Mouse (Mus musculus) right cerebral cortex, postnatal 36 days (tissue): ENCODE data around the gene Hoxb4.

Source experiments
- DNase-seq, 2 experiments: peaks; one replicate each; pipeline ENCODE4 v3.0.0; 2022; ENCODE audit warnings: low spot score in 2 of 2, mixed read lengths in 1 of 2

The Hoxb4 gene

DNA sequence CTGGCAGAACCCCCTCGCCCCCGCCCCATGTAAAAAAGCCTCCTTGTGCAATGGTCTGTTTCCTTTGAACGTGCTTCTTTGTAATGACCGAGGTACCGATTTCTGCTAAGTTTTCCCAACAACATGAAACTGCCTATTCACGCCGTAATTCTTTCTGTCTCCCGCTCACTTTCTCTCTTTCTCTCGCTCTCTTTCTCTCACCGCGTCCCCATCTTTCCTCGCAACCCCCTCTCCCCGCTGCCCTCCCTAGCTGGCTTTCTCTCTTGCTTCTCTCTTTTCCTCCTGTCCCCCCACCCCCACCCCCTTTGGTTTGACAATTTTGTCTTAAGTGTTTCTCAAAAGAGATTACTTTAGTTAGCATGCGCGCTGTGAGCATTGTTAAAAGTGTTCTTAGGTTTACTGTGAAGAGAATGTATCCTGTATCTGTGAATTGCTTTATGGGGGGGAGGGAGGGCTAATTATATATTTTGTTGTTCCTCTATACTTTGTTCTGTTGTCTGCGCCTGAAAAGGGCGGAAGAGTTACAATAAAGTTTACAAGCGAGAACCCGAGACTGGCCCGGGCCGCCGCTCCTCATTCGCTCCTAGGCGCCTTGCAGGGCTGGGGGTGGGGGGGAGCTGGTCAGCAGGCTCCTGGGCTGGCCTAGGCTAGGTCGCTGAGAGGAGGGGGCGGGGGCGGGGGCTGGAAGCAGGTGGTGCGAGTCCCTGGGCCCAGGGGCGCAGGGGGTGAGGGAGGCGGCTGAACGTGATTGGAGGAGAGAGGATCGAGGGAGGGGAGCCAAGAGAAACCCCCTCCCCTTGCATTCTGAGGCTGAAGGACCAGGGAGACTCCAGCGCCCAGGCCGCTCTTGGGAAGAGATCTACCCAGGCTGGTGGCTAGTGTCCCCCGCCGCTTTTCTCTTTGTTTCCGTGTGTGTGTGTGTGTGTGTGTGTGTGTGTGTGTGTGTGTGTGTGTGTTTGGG lies 33.0 kb upstream of the Hoxb4 start:
- DNase-seq: no peak

DNA sequence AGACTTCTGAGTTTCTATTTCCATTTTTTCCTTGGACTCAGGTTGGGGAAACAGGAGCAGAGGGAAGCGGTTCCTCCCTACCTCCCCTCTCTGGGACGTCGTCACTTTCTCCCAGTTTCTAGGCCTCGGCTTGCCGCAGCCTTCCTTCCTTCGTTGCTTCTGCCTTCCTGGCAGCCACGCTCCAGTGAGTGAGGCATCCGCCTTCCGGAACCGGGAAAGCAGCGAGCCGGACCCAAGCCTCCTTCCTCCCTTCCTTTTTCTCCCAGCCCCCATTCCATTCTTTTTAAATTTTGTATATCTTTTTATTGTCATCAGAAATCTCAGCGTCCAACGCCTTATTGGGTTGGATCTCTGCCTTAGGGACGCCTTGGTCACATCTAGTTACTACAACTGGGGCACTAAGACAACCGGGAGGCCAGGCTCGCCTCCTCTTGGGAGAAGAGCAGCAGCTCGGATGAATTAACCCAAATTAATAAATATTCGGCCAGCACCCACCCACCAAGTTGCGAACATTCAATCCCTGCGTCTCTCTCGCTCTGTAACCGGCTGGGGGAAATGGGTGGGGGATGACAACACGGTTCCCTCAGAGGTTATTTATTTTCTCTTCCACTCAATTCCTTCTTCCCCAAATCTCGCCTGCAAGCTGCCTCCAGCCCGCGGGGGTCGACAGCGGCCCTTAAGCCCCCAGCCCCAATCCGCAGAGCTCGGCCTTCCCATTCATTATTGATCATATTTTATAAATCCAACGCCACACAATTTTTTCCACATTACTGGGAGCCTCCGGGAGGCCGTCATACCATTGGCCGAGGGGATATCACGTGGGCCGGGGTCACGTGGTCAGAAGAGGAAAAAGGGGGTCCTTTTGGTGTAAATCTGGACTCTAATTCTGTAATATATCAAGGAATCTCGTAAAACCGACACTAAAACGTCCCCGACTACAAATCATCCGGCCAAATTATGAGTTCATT lies 32.0 kb upstream of the Hoxb4 start, which contains the start of gene Hoxb7:
Gene Hoxb7 (plus strand): TSS at position 853 of the 968 bp plus-strand sequence.
- no peak for DNase-seq

DNA sequence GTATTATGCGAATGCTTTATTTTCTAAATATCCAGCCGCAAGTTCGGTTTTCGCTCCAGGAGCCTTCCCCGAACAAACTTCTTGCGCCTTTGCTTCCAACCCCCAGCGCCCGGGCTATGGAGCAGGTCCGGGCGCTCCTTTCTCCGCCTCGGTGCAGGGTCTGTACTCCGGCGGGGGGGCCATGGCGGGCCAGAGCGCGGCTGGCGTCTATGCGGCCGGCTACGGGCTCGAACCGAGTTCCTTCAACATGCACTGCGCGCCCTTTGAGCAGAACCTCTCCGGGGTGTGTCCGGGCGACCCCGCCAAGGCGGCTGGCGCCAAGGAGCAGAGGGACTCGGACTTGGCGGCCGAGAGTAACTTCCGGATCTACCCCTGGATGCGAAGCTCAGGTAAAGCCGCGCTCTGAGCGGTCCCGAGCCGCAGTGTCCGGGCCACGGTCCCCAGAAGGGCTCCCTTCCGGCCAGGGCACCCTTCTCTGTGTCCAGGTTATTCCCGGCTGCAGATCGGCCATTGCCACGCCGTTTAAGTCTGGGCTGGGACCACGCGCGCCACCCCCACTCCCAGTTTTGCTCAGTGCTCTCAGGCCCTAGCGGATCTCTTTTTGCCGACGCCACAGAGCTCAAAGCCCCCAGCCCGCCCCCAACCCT lies 31.2 kb upstream of the Hoxb4 start:
- no peak for DNase-seq

DNA sequence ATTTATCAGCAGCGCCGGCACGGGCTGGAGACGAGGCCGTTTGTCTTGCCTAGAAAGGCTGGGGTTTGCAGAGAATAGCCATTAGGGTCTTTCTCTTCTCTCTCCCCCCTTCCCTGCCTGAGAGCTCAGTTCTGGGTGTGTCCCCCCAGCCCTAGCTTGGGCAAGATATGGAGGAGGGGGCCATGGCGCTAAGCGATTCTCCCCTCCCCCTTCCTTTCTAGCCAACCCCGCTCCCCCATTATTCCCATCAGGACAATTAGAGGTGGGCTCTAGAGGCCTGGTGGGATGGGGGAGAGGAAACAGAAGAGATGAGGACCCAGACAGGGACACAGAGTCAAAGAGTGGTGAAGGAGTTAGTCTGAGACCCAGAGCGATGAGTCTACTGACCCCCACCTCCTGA lies 30.7 kb upstream of the Hoxb4 start:
- no peak for DNase-seq

DNA sequence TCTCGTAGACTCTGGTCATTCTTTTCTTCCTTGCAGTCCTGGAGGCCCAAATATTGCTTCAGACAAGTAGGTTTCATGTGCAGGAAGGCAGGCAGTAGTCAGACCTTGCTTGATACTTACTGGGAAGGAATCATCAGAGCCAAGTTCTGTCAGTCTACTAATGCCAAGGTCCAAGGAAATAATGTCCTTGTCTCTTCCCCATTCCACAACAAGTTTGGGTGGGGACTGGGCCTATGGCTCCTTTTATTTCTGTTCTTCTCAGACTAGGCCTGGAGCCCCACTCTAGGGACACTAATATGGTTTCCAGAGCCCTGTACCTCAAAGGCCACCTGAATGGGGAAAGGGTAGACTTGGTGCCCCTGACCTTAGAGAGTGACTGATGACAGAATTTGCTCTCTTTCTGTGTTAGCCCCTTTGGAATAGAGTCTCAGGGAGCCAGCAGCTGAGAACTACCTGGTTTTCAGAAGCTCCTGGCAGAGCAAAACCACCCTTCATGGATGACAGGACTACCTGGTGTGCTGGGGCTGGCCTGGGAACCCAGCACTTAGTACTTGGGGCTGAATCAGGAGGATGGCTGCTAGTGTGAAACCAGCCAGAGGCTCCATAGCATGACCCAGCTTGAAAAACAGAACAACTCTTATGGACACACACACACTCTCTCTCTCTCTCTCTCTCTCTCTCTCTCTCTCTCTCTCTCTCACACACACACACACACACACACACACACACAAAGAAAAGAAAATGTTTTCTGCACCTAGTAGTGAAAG lies 29.4 kb upstream of the Hoxb4 start:
- DNase-seq: no peak

DNA sequence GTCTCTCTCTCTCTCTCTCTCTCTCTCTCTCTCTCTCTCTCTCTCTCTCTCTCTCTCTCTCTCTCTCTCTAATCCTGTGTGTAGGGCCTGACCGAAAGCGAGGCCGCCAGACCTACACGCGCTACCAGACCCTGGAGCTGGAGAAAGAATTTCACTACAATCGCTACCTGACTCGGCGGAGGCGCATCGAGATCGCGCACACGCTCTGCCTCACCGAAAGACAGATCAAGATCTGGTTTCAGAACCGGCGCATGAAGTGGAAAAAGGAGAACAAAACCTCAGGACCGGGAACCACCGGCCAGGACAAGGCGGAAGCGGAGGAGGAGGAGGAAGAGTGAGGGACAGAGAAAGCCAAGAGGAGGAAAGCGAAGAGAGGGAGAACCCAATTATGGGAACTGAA lies 28.8 kb upstream of the Hoxb4 start:
- DNase-seq: no peak

DNA sequence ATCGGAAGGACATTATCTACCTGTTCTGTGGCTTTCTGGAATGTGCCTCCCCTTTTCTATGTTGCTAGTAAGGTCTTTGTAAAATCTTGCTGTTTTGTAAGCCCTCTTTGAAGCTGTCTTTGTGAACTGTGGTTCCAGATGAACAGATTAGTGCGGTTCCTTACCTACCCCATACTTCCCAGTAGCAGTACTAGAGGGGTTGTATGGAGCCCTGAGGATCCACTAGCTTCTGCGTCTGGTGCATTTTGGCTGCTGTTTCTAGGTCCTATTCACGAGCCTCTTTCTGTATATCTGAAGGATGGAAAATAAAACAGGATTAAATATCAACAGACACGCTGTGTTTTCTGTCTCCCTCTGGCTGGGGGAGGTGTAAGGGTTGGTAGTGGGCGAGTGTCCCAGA lies 28.2 kb upstream of the Hoxb4 start:
- no peak for DNase-seq

DNA sequence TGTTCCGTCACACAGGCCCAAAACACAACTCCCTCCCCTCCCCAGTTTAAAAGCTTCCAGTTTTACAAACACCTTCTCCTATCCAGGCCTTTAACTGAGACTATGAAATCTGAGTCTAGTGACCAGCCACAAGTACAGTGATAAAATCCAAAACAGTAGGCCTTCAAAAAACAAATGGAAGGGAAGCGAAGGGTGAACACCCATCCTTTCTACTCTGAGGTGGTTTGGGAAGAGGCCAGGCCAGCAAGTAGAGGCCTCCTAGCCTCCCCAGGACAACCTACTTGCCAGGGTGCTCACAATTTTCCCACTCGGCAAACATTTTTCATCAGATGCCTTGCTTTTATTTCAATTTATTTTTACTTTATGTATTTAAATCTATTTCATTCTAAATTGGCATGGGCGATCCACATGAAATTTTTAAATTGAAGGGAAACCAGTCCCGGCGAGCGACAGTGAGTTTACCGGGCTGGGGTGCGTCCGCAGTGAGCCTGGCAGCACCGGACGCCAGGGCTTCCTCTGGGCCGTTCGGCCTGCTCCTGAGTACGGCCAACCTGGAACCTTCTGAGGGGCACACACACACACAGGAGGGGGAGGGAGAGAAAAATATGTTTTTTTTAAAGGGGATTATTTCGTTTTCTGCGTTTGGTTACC lies 27.2 kb upstream of the Hoxb4 start:
- no peak for DNase-seq

DNA sequence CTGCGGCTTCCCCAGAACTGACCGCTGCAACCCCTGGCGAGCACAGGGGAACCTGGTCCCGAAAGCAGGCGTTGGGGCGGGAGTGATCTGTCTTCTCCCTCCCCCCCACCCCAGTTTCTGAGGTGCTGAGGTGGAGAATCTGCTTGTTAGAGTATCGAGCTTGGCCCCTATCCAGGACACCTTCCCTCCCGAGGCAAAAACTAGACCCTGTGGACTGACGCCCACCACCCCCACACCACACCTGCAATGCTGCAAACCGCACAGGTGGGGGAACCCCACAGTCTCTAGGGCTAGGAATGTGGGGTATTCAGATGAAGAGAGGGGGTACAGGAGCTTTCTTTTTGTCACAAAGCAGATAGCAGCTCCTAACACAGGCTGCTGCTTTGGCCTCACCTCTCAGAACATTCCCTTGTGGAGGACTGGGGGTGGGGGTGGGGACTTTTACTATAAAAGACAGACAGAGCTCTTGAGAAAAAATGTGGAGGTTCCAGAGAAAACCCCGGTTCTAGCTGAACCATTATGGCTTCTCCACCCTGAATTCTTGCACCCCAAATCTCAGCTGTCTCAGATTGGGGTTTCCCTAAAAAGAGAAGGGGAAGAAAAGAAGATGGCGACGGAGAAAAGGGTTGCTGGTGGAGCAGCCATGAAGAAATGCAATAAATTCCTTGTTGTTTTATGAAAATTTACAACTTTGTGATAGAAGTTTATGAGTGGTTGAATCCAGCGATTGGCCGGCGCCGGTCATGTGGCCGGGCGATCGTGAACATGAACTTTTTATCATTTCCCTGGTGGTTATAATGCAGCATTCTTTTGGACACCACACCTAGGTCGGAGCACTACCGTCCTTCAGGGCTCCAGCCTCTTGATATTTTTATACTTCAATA lies 26.1 kb upstream of the Hoxb4 start, which contains the start of gene Hoxb6:
Gene Hoxb6 (plus strand): TSS at position 796 of the 884 bp plus-strand sequence.
- DNase-seq: no peak

DNA sequence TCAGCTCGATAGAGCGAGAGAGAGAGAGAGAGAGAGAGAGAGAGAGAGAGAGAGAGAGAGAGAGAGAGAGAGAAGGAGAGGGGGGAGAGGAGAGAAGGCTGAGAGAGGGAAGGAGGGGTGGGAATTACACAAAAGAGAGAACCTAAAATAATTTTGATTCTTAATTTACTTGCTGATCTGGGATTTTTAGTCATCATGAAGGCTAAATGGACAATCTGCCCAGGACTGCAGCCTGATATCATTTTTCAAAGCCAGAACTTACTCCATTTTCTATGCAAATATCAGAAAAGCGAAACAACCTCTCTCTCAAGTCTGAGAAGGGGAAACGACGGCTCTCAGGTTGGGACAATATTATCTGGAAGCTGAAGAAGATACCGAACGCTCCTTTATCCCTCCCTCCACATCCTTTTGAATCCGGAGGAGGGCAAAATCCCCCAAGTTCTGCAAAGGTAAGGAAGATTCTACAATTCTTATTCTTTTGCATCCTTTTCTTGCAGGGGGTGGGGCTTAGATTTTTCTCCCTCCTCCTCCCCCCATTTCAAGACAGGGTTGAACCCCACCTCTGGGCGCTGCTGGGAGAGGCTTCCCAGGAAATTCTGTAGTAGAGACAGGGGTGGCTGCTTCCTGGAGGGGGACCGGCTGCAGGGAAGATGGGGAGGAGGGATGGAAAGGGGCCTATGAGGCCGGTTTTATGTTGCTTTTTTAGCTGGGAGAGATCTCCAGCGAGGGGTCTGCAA lies 25.3 kb upstream of the Hoxb4 start:
- no peak for DNase-seq

DNA sequence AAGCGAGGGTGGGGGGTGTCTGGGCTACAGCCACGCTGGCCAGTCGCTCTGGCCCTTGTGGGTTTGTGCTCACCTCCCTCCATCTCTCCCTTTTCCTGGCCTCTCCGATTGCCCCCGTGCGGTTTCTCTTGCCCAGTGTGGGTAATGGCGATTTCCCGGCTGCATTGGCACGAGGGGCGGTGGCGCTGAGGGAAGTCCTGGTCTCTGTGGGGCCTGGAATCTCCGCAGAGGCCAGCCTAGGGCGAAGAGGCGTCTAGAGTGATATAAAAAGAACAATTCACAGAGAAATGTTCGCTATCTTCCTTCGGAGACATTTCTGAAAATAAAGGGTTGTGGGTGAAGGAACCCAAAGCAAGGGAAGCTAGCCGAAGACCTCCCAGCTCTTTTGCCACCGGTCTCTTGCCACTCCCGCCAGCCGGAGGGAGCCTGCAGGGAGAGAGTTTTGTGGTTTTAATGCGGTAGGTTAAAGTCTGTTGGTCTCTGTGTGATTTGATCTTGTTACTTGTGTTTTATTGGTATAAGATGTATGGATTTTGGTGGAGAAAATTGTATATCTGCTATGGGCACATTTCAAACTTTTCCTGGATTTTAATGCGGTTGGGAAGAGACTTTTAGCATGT lies 24.7 kb upstream of the Hoxb4 start:
- DNase-seq: no peak

DNA sequence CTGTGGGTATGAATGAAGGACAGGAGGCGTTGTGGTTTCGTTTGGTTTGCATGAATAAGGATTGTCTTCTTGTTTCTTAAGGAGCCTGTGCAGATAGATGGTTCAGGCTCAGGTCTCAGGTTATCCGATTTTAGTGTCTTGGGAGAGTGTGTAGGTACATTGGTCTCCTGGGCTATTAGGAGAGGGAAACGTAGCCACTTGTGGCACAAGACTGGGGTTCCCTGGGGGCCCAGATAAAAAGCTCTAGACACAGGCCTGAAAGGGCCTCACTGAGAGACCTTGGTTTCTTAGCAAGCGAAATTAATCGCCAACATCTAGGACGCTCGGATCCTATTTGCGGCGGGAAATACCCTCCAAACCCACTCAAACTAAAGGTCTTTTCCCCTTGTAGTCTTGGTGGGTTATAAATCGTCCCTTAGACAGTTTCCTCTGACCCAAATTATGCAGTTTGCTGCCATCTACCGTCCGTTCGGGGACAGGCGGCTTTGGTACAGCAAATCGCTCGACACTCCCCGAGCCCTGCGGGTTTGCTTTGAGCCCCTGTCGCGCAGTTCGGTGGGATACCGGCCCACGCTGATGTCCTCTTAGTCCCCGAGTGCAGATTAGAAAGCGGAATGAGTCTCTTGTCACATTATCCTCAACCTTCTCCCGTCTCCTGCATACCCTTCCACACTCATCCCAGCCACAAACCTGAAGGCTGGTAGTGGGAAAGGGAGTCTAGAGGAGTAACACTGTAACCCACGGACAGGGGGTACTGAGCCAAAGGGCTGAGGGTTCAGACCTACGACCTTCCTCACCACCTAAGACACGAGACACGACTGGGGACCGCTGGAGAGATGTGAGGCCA lies 23.6 kb upstream of the Hoxb4 start:
- DNase-seq: no peak

DNA sequence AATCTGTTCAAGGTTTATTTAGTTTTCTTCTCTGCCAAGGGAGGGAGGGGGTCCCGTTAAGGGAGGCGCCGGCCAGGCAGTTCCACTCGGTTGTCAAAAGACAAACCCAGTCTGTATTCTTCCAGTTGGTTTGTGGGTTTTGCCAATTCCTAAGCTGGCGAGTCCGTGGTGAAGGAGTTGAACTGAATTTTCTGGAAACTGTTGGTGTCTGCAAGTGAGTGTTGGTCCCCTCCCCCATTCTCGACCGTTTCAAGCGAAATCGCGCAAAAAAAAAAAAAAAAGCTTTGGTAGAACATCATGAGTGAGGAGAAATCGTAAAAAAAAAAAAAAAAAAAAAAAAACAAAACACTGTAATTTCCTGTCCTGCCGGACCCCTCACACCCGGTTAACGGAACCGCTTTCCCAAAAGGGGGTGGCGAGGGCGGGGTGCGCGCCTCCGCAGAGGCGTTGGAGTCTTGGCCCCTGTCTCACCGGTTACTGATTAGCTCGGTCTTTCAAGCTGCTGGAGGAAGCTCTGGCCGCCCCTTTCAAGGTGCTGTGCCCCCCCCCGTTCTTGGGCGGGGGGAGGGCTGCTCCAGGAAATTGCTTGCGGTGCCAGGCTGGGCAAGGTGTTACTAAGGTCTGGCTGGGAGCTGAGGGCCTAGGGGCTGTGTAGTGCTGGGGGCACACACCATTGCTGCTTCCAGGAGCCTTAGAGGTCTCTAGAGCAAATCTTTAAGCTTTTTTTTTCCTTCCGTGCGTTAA lies 22.8 kb upstream of the Hoxb4 start:
- DNase-seq: no peak

DNA sequence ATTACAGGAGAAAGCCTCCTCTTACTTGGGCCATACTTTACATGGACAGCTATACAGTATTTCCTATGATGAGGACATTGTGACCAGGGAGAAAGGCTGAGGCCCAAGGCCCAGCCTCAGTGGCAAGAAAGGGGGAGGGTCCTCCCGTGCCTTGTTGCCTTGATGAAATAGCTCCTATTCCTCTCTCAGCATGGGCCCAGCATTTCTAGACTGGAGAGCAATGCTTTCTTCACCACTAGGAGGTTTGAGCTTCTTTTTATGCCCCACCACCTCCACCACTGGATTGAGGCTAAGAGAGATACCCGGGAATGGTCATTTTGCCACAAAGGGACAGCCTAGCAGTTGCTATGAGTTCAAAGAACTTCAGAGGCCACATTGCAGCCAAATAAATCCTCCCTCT lies 21.1 kb upstream of the Hoxb4 start:
- no peak for DNase-seq

DNA sequence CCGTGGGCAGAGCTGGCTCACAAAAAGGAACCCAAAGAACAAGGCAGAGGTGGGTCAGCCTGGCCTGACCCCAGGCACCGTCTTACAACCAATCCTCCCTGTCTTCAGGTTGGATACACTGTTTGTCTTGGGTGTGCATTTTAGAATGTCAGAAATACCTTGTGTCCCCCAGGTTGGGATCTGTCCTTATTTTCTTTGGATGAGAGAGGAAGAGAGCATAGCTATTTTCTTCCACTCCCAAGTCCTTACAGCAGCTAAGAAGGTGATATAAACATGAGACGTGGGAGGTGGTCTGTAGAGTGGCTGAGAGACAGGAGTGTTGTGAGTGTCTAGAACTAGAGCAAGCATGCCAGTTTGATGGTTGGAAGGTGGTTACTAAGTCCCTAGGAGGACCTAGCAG lies 20.6 kb upstream of the Hoxb4 start:
- no peak for DNase-seq

DNA sequence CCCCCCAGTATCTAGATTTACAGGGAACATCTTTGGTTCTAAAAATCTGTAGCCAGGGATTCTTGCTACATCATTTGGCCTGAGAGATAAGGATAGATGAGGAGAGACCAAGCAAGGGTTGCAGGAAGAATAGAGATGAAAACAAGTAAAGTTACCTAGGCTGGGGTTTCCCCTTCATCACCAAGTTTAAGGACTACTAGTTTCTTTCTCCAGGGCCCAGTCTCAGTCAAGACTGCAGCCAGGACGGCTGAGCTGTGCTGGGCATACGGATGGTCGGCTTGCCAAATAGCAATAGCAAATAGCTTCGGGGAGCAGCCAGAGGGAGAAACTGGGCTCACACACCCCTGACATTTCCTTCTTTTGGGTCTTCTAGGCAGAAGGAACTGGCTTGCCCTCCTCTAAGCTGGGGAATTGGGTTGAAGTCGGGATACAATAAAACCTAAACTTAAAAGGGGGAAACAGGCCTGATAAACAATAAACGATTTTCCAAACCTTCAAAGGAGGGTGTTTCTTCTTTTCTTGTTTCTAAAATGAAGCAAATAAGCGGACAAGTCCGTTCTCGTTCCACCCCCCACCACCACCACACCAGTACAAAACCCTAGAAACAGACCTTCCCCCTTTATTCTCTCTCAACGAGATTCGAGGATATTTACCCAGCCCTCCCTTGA lies 20.0 kb upstream of the Hoxb4 start:
- no peak for DNase-seq
